Mouse (Mus musculus): Measurements from ENCODE around the gene Tbcb.

DNA sequence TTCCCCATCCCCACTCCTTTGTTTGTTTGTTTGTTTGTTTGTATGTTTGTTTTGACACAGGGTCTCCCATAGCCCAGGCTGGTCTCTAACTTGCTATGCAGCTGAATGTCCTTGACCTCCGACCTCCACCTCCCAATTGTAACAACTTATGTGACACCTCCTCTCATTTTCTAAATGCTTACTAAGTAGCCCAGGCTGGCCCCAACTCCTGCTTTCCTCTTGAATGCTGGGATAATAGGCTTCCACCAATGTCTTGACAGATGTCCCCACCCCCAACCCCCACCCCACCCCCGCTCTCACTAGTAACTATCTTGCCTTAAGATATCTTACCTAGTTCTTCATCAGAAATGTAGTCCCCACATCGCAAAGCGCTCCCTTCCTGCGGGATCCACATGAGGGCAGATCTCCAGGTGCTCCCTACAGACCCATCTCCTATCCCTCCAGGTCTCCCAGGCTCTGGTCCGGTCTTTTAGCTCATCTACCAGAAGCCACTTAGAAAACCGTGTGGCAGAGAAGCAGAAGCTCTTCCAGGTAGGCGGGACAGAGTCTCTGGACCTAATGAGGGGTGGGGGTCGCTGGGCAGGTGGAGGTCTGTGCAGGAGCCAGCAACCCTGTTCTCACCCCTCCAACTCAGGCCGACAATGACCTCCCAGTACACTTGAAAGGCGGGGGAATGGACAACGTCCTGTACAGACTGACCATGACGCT is 47.3 kb downstream of the Tbcb start:
- TF ChIP-seq CTCF (IDR thresholded peaks at IDR 0.05): no peak
- TF ChIP-seq EP300 (IDR thresholded peaks at IDR 0.05): no peak

Data from lung, postnatal 0 days (tissue).